Mouse (Mus musculus) yolk sac, embryonic 10.5 days (tissue): Measurements from ENCODE around the gene Col13a1.

ENCODE experiments used
- DNase-seq: peaks from one replicate; pipeline ENCODE4 v3.0.0-alpha.2; 2017; ENCODE audit warnings: low spot score

The Col13a1 gene

DNA sequence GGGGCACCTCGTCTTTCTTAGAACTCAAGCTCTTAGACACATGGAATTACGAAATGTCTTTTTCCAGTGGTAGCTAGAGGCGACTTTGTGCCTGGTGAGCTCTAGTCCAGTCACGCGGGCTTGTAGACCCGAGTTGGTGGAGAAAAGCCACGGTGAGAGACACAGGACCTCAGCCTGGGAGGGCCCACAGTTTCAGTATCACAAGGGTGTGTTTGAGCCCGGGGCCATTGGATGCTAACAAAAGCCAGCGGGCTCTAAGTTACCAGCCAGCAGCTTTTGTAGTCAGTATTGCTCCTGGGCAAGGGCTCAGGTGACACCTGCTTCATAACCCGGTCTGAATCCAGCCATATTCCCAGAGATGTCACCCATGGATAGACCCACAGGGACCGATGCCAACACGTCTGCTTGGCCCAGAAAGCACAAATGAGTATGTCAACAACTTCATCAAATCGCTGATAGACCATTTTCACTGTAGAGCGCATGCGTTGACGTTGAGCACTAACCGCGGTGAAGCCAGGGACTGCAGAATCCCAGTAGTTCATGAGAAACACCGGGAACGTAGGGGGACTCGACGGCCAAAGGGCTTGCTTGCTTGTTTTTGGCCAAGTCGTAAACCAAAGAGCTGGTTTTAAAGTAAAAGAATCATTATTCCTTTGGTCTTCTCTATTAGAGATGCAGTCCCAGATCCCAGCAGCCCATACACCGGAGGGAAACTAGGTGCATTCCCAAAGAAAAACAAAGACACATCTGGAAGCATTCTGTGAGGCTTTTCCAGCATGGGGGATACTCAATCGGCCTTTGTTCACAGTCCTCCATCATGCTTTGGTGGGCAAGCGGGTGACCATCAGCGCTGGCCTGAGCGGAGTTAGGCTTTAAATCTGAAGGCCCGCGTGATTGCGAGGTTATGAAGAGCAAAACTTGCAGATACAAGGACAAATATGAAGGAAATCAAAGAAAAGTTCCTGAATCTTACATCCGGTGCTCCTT is 150.7 kb downstream of the Col13a1 start:
- no peak for DNase-seq

DNA sequence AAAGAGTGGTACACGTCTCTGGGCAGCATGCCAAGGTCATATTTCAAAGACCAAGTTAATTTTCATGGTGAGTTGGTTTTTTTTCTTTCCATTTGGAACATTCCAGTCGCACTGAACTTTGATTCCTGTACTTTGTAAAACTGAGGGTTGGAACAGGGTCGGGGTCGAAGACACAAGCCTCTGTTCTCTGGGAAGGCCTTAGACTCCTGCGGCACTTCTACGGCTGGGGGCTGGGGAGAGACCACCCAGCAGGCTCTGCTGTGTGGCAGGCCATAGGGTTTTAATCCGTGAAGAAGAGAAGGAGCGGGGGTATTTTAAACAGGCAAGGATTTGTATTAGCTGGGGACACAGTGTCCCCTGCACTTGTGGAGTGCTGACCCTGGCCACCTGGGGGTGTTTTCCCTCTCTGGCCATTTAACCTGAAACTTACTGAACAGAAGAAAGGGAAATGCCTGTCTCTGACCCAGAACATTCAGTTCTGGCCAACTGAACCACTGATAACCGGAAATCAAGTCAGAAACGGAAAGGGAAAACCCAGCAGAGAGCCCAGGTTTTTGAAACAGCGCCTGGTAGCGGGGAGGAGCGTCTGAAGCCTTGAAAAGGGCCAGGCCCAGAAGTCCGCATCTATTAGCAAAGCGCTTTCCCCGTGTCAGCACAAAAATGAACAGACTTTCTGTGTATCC is 152.0 kb downstream of the Col13a1 start:
- DNase-seq: peak; percentile 9

DNA sequence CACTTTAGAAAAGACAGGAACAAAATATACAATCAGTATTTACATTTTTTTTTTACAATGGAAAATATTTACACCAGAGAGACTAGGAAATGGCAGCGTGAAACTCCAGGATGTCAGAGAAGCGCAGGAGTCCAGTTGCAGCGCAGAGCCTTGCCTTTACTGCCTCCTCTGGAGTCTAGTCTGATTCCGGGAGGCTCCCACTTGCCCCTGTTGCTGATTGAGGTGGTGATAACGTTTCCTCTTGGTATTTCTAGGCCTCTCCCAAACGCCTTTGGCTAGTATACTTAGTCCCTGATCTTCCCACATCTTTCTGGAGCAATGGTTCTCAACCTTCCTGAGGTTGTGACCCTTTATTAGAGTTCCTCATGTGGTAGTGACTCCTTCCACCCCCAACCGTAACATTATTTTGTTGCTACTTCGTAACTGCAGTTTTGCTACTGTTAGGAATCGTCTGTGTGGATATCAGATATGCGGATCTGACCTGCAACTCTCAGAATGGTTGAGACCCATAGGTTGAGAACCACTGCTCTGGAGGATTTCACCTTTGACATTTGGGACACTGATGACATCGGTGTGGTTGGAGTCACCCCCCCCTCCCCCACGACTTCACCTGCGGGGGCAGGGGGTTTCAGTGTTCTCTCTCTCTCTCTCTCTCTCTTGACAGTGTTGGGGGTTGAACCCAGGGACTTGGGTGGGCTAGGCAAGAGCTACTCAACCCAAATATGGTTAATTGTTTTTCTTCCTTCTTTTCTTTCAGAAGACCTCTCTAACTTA is 152.7 kb downstream of the Col13a1 start:
- no peak for DNase-seq

GRCm38 (mm10) chr10:61825536-61825935 is 153.4 kb downstream of the Col13a1 start:
- no peak for DNase-seq

GRCm38 (mm10) chr10:61823731-61824115 is 155.2 kb downstream of the Col13a1 start:
- peak; percentile 11 for DNase-seq

DNA sequence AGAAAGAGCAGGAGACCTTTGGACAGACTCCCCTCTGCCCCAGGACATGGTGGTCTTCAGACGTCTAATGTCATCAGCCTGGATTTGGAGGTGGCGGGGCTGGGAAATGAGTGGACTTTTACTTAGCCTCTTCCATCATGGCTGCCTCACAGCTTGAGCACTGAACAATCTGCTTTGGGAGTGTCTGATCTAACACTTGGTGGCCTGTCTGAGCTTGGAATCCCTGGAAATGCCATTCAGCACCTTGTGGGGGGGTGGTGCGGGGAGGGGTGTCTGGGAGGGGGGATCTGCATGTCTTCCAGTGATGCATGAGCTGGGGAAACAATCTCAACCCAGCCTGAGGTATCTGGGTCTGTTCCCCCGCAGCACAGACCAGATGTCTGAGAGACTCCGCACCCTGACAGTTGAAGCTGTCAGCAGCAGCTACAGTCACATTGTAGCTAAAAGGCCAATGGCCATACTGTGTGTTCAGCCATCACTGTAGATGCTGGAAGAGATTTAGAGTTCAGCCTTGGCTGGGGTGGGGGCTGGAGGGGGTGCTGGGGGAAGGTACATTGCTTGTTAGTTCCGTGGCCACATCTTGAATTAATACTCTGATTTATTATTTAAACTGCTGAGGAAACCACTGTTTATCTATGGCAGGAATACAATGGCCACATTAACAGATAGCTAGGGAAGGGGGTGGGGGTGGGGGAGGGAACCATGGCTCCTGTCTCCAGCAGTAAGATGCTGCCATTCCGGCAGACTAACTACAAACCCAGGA is 155.8 kb downstream of the Col13a1 start:
- peak; percentile 20 for DNase-seq

DNA sequence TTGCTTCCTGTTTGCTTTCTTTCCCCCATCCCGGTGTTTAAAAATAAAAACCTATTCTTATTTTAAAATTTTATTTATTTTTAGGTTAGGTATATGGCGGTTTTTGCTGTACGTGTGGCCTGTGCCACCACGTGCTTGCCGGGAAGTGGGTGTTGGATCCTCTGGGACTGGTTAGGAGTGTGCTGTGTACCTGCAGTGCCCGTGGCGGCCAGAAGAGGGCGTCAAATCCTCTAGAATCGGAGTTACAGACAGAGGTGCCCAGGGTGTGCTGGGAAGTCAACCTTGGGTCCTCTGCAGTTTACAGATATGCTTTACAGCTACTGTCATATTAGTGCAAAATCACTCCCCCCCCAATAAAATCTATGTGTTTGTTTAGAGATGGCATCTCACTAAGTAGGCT is 158.9 kb downstream of the Col13a1 start:
- DNase-seq: no peak

DNA sequence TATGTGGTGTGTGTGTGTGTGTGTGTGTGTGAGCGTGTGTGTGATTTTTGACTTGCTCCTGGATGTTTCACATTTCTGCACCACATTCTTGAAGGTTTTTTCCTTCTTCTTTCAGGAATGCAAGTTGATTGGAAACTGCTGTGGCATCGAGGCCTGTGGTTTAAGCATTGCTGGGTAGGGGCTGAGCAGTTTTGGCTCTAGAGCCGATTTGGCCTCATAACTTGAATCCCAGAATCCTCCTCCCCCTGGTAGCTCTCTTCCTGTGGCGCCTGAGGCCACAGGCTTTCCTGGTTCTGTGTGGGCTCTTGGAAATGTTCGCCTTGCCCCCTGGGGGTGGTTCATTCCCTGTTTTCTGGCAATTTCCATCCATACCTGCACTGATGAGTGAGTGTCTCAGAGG is 166.9 kb downstream of the Col13a1 start:
- DNase-seq: no peak

- DNase-seq: no peak
Observed at GRCm38 (mm10) chr10:61798133-61798576, 180.8 kb downstream of the Col13a1 start.

- DNase-seq: no peak
Observed at GRCm38 (mm10) chr10:61795458-61795857, 183.4 kb downstream of the Col13a1 start.

GRCm38 (mm10) chr10:61794971-61795370 is 183.9 kb downstream of the Col13a1 start:
- no peak for DNase-seq

GRCm38 (mm10) chr10:61793015-61793414 is 185.9 kb downstream of the Col13a1 start:
- DNase-seq: no peak

DNA sequence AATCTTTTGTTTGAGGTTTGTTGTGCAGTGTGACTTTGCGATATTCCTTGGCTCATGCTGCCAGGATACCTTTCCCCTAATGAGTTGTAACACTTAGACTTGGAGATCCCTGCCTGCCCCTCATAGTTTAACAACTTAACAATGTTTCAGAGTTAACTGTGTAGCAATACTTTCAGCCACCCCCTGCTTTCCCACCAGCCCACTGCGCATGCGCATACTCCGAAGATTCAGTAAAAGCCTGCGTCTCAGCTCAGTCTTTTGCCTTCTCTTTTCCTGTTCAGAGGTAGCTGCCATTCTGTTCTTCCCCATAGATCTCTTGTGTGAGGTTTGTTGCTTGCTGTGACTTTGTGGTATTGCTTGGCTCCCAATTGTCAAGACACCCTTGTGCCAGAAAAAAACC is 190.4 kb downstream of the Col13a1 start:
- DNase-seq: no peak
